Mouse (Mus musculus): ENCODE results near the gene Sectm1a.
"Not testable (repeated sequence)": the region's sequence is repeated elsewhere in the genome, so short reads cannot be mapped to it uniquely, and the experiment has no call there.

Gene Sectm1a

GRCm38 (mm10) chr11:121081120-121081519 lies at the start of gene Sectm1a:
TSS of gene Sectm1a (minus strand) at chr11:121081220.
- no peak for DNase-seq (ENCODE audit: low read depth)

- DNase-seq (ENCODE audit: low read depth), result no peak
Observed at GRCm38 (mm10) chr11:121129616-121130015, 48.6 kb upstream of the Sectm1a start.

GRCm38 (mm10) chr11:121127441-121127840 lies 46.4 kb upstream of the Sectm1a start:
- no peak for DNase-seq (ENCODE audit: low read depth)

- peak; percentile 67 for DNase-seq (ENCODE audit: low read depth)
Observed at GRCm38 (mm10) chr11:121126395-121126794, 45.4 kb upstream of the Sectm1a start.

GRCm38 (mm10) chr11:121125522-121126172 lies 44.6 kb upstream of the Sectm1a start:
- DNase-seq (ENCODE audit: low read depth), result no peak

- no peak for DNase-seq (ENCODE audit: low read depth)
Observed at GRCm38 (mm10) chr11:121123438-121123837, 42.4 kb upstream of the Sectm1a start.

- no peak for DNase-seq (ENCODE audit: low read depth)
Observed at GRCm38 (mm10) chr11:121122024-121122670, 41.1 kb upstream of the Sectm1a start.

GRCm38 (mm10) chr11:121121151-121121550 lies 40.1 kb upstream of the Sectm1a start:
- no peak for DNase-seq (ENCODE audit: low read depth)

- DNase-seq (ENCODE audit: low read depth), result no peak
Observed at GRCm38 (mm10) chr11:121118577-121118976, 37.6 kb upstream of the Sectm1a start, which contains the start of gene Tex19.2. TSS of gene Tex19.2 (minus strand) at chr11:121118677.

GRCm38 (mm10) chr11:121118106-121118505 lies 37.1 kb upstream of the Sectm1a start:
- peak; percentile 17 for DNase-seq (ENCODE audit: low read depth)

- no peak for DNase-seq (ENCODE audit: low read depth)
Observed at GRCm38 (mm10) chr11:121112091-121112775, 31.2 kb upstream of the Sectm1a start.

GRCm38 (mm10) chr11:121111601-121112000 lies 30.6 kb upstream of the Sectm1a start:
- DNase-seq (ENCODE audit: low read depth), result no peak

- no peak for DNase-seq (ENCODE audit: low read depth)
Observed at GRCm38 (mm10) chr11:121111051-121111450, 30.0 kb upstream of the Sectm1a start.

- no peak for DNase-seq (ENCODE audit: low read depth)
Observed at GRCm38 (mm10) chr11:121109986-121110385, 29.0 kb upstream of the Sectm1a start.

- DNase-seq (ENCODE audit: low read depth), result no peak
Observed at GRCm38 (mm10) chr11:121108061-121108460, 27.0 kb upstream of the Sectm1a start.

GRCm38 (mm10) chr11:121107242-121107641 lies 26.2 kb upstream of the Sectm1a start:
- not testable (repeated sequence) for DNase-seq (ENCODE audit: low read depth)

- no peak for DNase-seq (ENCODE audit: low read depth)
Observed at GRCm38 (mm10) chr11:121101124-121101805, 20.2 kb upstream of the Sectm1a start.

GRCm38 (mm10) chr11:121100692-121101091 lies 19.7 kb upstream of the Sectm1a start:
- no peak for DNase-seq (ENCODE audit: low read depth)

GRCm38 (mm10) chr11:121099762-121100161 lies 18.7 kb upstream of the Sectm1a start:
- DNase-seq (ENCODE audit: low read depth), result no peak

- peak; percentile 29 for DNase-seq (ENCODE audit: low read depth)
Observed at GRCm38 (mm10) chr11:121092606-121093585, 11.9 kb upstream of the Sectm1a start.

GRCm38 (mm10) chr11:121090943-121091342 lies 9.9 kb upstream of the Sectm1a start:
- peak; percentile 84 for DNase-seq (ENCODE audit: low read depth)

All from 416B (cell line).